Comparison of ENCODE assay signal across 33 mouse cellular contexts in the genomic region with DNA sequence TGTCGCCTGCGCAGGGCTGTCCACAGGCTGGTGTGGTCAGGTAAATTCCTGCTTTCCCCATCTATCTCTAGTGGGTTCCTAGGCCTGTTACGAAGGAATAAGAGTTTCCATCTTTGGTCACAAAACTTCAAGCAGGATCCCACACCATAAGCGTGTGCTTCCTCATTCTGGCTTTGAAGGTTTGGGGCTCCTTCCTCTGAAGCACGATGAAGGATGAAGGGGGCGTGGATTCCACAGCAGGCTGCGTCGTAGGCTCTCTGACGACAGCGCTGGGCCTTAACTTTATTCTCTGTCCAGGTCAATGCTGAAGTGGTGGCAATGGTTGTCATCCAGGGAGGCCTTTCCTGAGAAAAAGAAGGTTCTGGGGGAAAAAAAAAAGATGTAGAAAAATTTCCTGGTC. TPM values are rescaled to one million over a fixed set of nuclear protein-coding genes. Genes with fewer than 3 reads are reported as not detected.
DNase-seq lines count a peak whose midpoint lies in the region; ATAC-seq and TF ChIP-seq lines count a peak whose summit lies in the region.
"Had no signal": no experiment of that assay in that cellular context is flagged by ENCODE, and none has a peak within 500 bp of the region (broad histone marks: within the 10 kb centered on the region; RNA-seq: fewer than 3 reads in every experiment).

No protein-coding gene starts in this region.

- no peak for TF ChIP-seq EP300 in CH12.LX (IDR thresholded peaks at IDR 0.05; ENCODE audit: low read length)
- TF ChIP-seq EP300 in heart, adult 2 months (IDR thresholded peaks at IDR 0.05; ENCODE audit: insufficient read depth, low read depth, low read length): no peak

- H3K27me3 ChIP-seq in CH12.LX (replicated peaks): no peaks in the 10 kb centered on the region
- H3K27me3 ChIP-seq in heart, adult 2 months (ENCODE audit: control insufficient read depth, insufficient read depth, low read length): no peaks in the 10 kb centered on the region
- H3K27me3 ChIP-seq: embryonic facial prominence, embryonic 15.5 days; forebrain, embryonic 12.5 days; hindbrain, embryonic 13.5 days; limb, embryonic 12.5 days; liver, embryonic 15.5 days; lung, embryonic 15.5 days; midbrain, embryonic 13.5 days; neural tube, embryonic 15.5 days; stomach, embryonic 15.5 days had no signal

- 89% methylated on average over 10 of the region's 10 CpGs for WGBS in heart, adult 2 months

- 0 out of 2 replicates have a peak, but pooled peaks cover 2% of the 10 kb centered on the region for H3K79me2 ChIP-seq in CH12.LX (replicated peaks; ENCODE audit: control insufficient read depth, extremely low read depth, insufficient read depth, poor library complexity, severe bottlenecking)
- no peaks in the 10 kb centered on the region for H3K79me2 ChIP-seq in heart, adult 2 months (replicated peaks; ENCODE audit: control insufficient read depth, insufficient read depth, low read length)

- dilution Hi-C loops in CH12.LX (cut with MboI; ENCODE audit: extremely low pct_ligation_motif_present, extremely low pct_unique_long_range_greater_than_20kb, low sequenced_read_pairs): no loop called here

- H3K4me2 ChIP-seq in CH12.LX (ENCODE audit: insufficient read depth, low read depth, poor library complexity, severe bottlenecking): 0 out of 2 replicates have a peak overlapping the region, but pooled peaks have one; percentile 14
- H3K4me2 ChIP-seq: embryonic facial prominence, embryonic 15.5 days; forebrain, embryonic 12.5 days; heart, embryonic 15.5 days; hindbrain, embryonic 13.5 days; limb, embryonic 12.5 days; liver, embryonic 15.5 days; lung, embryonic 15.5 days; midbrain, embryonic 13.5 days; neural tube, embryonic 15.5 days; stomach, embryonic 15.5 days had no signal

- TF ChIP-seq CTCF in CH12.LX (conservative IDR thresholded peaks at IDR 0.05 in 1 of 2, IDR thresholded peaks at IDR 0.05 in 1 of 2; ENCODE audit: low read depth in 2 of 2, low read length in 2 of 2): no peak
- no peak for TF ChIP-seq CTCF in heart, adult 2 months (IDR thresholded peaks at IDR 0.05)

- H3K36me3 ChIP-seq in CH12.LX (replicated peaks in 1 of 2; ENCODE audit: control insufficient read depth in 1 of 2, insufficient read depth in 1 of 2, low read length in 1 of 2): no peaks in the 10 kb centered on the region
- no peaks in the 10 kb centered on the region for H3K36me3 ChIP-seq in heart, adult 2 months (ENCODE audit: control insufficient read depth, insufficient read depth, low read length)
- H3K36me3 ChIP-seq: embryonic facial prominence, embryonic 10.5 days; embryonic facial prominence, embryonic 15.5 days; forebrain, embryonic 12.5 days; G1E; heart, embryonic 15.5 days; hindbrain, embryonic 13.5 days; limb, embryonic 12.5 days; liver, embryonic 15.5 days; lung, embryonic 15.5 days; midbrain, embryonic 13.5 days; neural tube, embryonic 15.5 days; stomach, embryonic 15.5 days had no signal

- intact Hi-C loops in heart, adult 2 months (cut with DNase I): no loop called here

- no peak for TF ChIP-seq RAD21 in CH12.LX (IDR thresholded peaks at IDR 0.05; ENCODE audit: low read depth, low read length)

- H3K9ac ChIP-seq in CH12.LX (ENCODE audit: insufficient read depth, low read depth): peak overlapping the region; percentile 64; the same call in 1 of the 2 replicates
- no peak overlapping the region for H3K9ac ChIP-seq in heart, adult 2 months (ENCODE audit: low read depth, low read length)
- H3K9ac ChIP-seq: embryonic facial prominence, embryonic 15.5 days; forebrain, embryonic 12.5 days; forebrain, postnatal 0 days; heart, embryonic 15.5 days; hindbrain, embryonic 13.5 days; limb, embryonic 12.5 days; liver, embryonic 15.5 days; lung, embryonic 15.5 days; midbrain, embryonic 13.5 days; neural tube, embryonic 15.5 days; stomach, embryonic 15.5 days had no signal

- peak; percentile 60 for DNase-seq in CH12.LX (ENCODE audit: extremely low read depth)
- peak; percentile 37 for DNase-seq in MEL-GATA-1-ER (ENCODE audit: extremely low read depth, low read depth)
- peak; percentile 63 for DNase-seq in thymus, postnatal 14 days
- no peak for DNase-seq in heart, adult 2 months
- DNase-seq in right cerebral cortex, postnatal 25 days: no peak
- DNase-seq in adrenal gland, adult 8-10 months: no peak
- DNase-seq: adrenal gland, postnatal 25 days; cerebellum, adult 2 months; cerebellum, postnatal 14 days; forebrain, postnatal 0 days; kidney, adult 9 months; kidney, postnatal 14 days; right cerebral cortex, adult 18-20 months; right cerebral cortex, postnatal 4 days had no signal

- H3K27ac ChIP-seq in CH12.LX (ENCODE audit: insufficient read depth, low read depth): peak overlapping the region; percentile 73
- H3K27ac ChIP-seq in heart, adult 2 months: no peak overlapping the region
- H3K27ac ChIP-seq: embryonic facial prominence, embryonic 10.5 days; embryonic facial prominence, embryonic 15.5 days; forebrain, embryonic 12.5 days; heart, embryonic 15.5 days; hindbrain, embryonic 13.5 days; layer of hippocampus, adult 2 months; left cerebral cortex, adult 2 months; limb, embryonic 12.5 days; liver, embryonic 15.5 days; lung, embryonic 15.5 days; midbrain, embryonic 13.5 days; neural tube, embryonic 15.5 days; stomach, embryonic 15.5 days had no signal

- H3K4me3 ChIP-seq in CH12.LX (replicated peaks in 1 of 3; ENCODE audit: low read depth in 2 of 3, low read length in 2 of 3, poor library complexity in 1 of 3): no peak overlapping the region
- H3K4me3 ChIP-seq in heart, adult 2 months: no peak overlapping the region
- H3K4me3 ChIP-seq: embryonic facial prominence, embryonic 10.5 days; embryonic facial prominence, embryonic 15.5 days; forebrain, embryonic 12.5 days; heart, embryonic 15.5 days; hindbrain, embryonic 13.5 days; layer of hippocampus, adult 2 months; left cerebral cortex, adult 2 months; limb, embryonic 12.5 days; liver, embryonic 15.5 days; lung, embryonic 15.5 days; megakaryocyte, embryonic 14.5 days; midbrain, embryonic 13.5 days; neural tube, embryonic 15.5 days; stomach, embryonic 15.5 days had no signal

- peak; percentile 69 for ATAC-seq in megakaryocyte progenitor cell, adult 5-6 weeks (replicated peaks; ENCODE audit: poor library complexity)
- ATAC-seq: forebrain, postnatal 0 days; intestine, postnatal 0 days; midbrain, embryonic 13.5 days had no signal

- in situ Hi-C loops in CH12.LX (cut with MboI; ENCODE audit: low pct_ligation_motif_present, low pct_unique_long_range_greater_than_20kb, low sequenced_read_pairs): no loop called here

- peaks cover 38 to 68% of the 10 kb centered on the region in 2 experiments for H3K4me1 ChIP-seq in CH12.LX (ENCODE audit: control insufficient read depth in 1 of 2, insufficient read depth in 2 of 2)
- no peaks in the 10 kb centered on the region for H3K4me1 ChIP-seq in heart, adult 2 months (ENCODE audit: control insufficient read depth, insufficient read depth, low read length)
- H3K4me1 ChIP-seq: embryonic facial prominence, embryonic 10.5 days; embryonic facial prominence, embryonic 15.5 days; forebrain, embryonic 12.5 days; heart, embryonic 15.5 days; hindbrain, embryonic 13.5 days; limb, embryonic 12.5 days; liver, embryonic 15.5 days; lung, embryonic 15.5 days; midbrain, embryonic 13.5 days; neural tube, embryonic 15.5 days; stomach, embryonic 15.5 days had no signal

- peaks cover 15% of the 10 kb centered on the region for H3K9me3 ChIP-seq in CH12.LX (replicated peaks; ENCODE audit: low read length)
- H3K9me3 ChIP-seq: embryonic facial prominence, embryonic 15.5 days; forebrain, embryonic 12.5 days; G1E; heart, embryonic 15.5 days; hindbrain, embryonic 13.5 days; limb, embryonic 12.5 days; liver, embryonic 15.5 days; lung, embryonic 15.5 days; midbrain, embryonic 13.5 days; neural tube, embryonic 15.5 days; stomach, embryonic 15.5 days had no signal

- peak; percentile 28; the same call in 1 of the 2 replicates for TF ChIP-seq POLR2A in CH12.LX (IDR thresholded peaks at IDR 0.05; ENCODE audit: low read depth, low read length)
- TF ChIP-seq POLR2A in heart, adult 2 months (IDR thresholded peaks at IDR 0.05; ENCODE audit: insufficient read depth, low read depth, low read length): no peak

TF ChIP-seq in CH12.LX, 34 proteins besides CTCF, POLR2A, EP300 and RAD21:
- TF ChIP-seq JUND (conservative IDR thresholded peaks at IDR 0.05; ENCODE audit: low read depth, low read length) (no peak), KAT2A (IDR thresholded peaks at IDR 0.05; ENCODE audit: insufficient replicate concordance, low read length) (no peak), USF1 (IDR thresholded peaks at IDR 0.05; ENCODE audit: low read depth, low read length) (no peak), MAX (IDR thresholded peaks at IDR 0.05; ENCODE audit: low read length) (no peak), ETS1 (conservative IDR thresholded peaks at IDR 0.05; ENCODE audit: low read depth, low read length) (0 out of 2 replicates have a peak, but pooled peaks have one; percentile 3), IRF4 (IDR thresholded peaks at IDR 0.05; ENCODE audit: low read depth, low read length) (no peak), RCOR1 (conservative IDR thresholded peaks at IDR 0.05; ENCODE audit: low read depth, low read length) (no peak), MAZ (IDR thresholded peaks at IDR 0.05; ENCODE audit: low read depth, low read length) (no peak), NRF1 (IDR thresholded peaks at IDR 0.05; ENCODE audit: low read depth, low read length) (peak; percentile 2; the same call in 1 of the 2 replicates), JUN (IDR thresholded peaks at IDR 0.05; ENCODE audit: insufficient read depth, low read depth, low read length) (no peak)
TF ChIP-seq in CH12.LX: peak in this region for 2.

RNA-seq across cellular contexts. Expression of gene Cyp11a1, which starts 25.6 kb away (rescaled TPM):
- total RNA-seq in CH12.LX (2012; rRNA removed): 2.6 and 4.6 TPM in 2 replicates
- total RNA-seq in CH12.LX (2014; rRNA removed): 8.3 and 9.0 TPM in 2 replicates
- polyA plus RNA-seq in CH12.LX (2012; ENCODE audit: insufficient read length, low read depth): 12.1 and 12.8 TPM in 2 replicates
- total RNA-seq in megakaryocyte progenitor cell, adult 5-6 weeks (2015): 0.15 and 0.47 TPM in 2 replicates
- total RNA-seq in megakaryocyte progenitor cell, adult 5-6 weeks (2017): 0.30 and 1.2 TPM in 2 replicates
- under 1 TPM in 1 of 2 experiments, not detected in 1; 0.29 TPM for total RNA-seq in heart, adult 2 months (2021)
- polyA plus RNA-seq in heart, adult 2 months (2012; rRNA removed): 0.06 and 0.29 TPM in 2 replicates
- 1,000 to 10,000 TPM; 7,138 to 8,839 (median 8,155) TPM for total RNA-seq in adrenal gland, adult 8-10 months (2022)
- total RNA-seq: heart, postnatal 25 days; liver, adult 2 months had no signal
- polyA plus RNA-seq: embryonic facial prominence, embryonic 10.5 days; liver, adult 2 months had no signal

RNA-seq across cellular contexts. Expression of gene Sema7a, which starts 40.7 kb away (rescaled TPM):
- total RNA-seq in CH12.LX (2012; rRNA removed) (113 and 181 TPM in 2 replicates), CH12.LX (2014; rRNA removed) (78.2 and 88.6 TPM in 2 replicates)
- 81.9 and 89.4 TPM in 2 replicates for polyA plus RNA-seq in CH12.LX (2012; ENCODE audit: insufficient read length, low read depth)
- total RNA-seq in megakaryocyte progenitor cell, adult 5-6 weeks (2015): 0.10 and 0.27 TPM in 2 replicates
- 0.04 and 0.61 TPM in 2 replicates for total RNA-seq in megakaryocyte progenitor cell, adult 5-6 weeks (2017)
- 10 to 100 TPM; 26.7 to 31.1 TPM for total RNA-seq in heart, adult 2 months (2021)
- 29.0 and 31.3 TPM in 2 replicates for polyA plus RNA-seq in heart, adult 2 months (2012; rRNA removed)
- 10 to 100 TPM in 3 of 4 experiments, 1 to 10 TPM in 1; 9.5 to 23.8 (median 17.6) TPM for total RNA-seq in adrenal gland, adult 8-10 months (2022)
- total RNA-seq: G1E had no signal
- polyA plus RNA-seq: liver, embryonic 15.5 days had no signal

Comparison
In these comparisons a context has a peak if more than half of its experiments do, and no peak if none do; other contexts are left out.
1. DNase-seq: peak in CH12.LX (single experiment), MEL-GATA-1-ER (single experiment) and thymus, postnatal 14 days (single experiment); none in heart, adult 2 months (0 of 2), right cerebral cortex, postnatal 25 days (single experiment) and adrenal gland, adult 8-10 months (single experiment).
2. RNA of gene Cyp11a1, which starts 25.6 kb away (total RNA-seq): 7,138 to 8,839 TPM in adrenal gland, adult 8-10 months; 2.6 to 9.0 TPM in CH12.LX, 0.15 to 1.2 TPM in megakaryocyte progenitor cell, adult 5-6 weeks and 0.29 TPM in heart, adult 2 months; every median in the first group is over 100 times any median in the second.
3. RNA of gene Sema7a, which starts 40.7 kb away (total RNA-seq): 78.2 to 181 TPM in CH12.LX, 26.7 to 31.1 TPM in heart, adult 2 months and 9.5 to 23.8 TPM in adrenal gland, adult 8-10 months; 0.04 to 0.61 TPM in megakaryocyte progenitor cell, adult 5-6 weeks; every median in the first group is over 4 times any median in the second.